Mouse (Mus musculus) gastrocnemius, postnatal 14 days (tissue): ENCODE data around the gene Cnot8. TPM values are rescaled to one million over a fixed set of nuclear protein-coding genes. Genes with fewer than 3 reads are reported as not detected.
A peak's percentile ranks its signal among the peaks of the same experiment; 100 is the strongest.

Source experiments
- DNase-seq: peaks from one replicate; pipeline ENCODE4 v3.0.0; 2021; ENCODE audit warnings: mixed read lengths
- intact Hi-C: fragments of 180-260 bp; cut with DNase I; formaldehyde crosslinking; loops from one replicate; pipeline ENCODE4 v1.15.1; 2025; ENCODE audit warnings: low total_unique reads
- total RNA-seq, 2 experiments: library from RNA; stranded (reverse); gene quantifications; 2 replicates each; pipeline ENCODE4 v1.2.3; 2021

Gene Cnot8
- total RNA-seq, 2 experiments from 2014 or later, result 31.3 to 32.1 TPM

DNA sequence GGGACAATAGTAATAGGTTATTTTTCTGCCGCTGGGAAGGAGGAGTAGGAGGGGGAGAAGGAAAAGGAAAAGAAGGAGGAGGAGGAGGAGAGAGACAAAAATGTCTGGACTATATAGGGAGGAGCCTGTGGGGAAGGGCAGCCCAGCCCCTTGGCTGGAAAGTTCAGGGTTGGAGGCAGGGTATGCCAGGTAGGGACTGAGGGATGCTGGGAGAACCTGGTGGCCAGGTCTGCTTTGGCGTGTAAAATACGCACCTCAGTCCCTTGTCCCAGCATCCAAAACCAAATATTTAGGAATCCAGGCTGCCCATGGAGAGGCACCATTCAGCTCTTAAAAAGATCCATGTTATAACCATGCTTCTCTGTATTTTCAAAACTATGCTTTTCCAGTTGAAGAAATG, 1.8 kb upstream of the Cnot8 start:
- no peak for DNase-seq
- intact Hi-C loops, result loop anchor here (10.0 kb wide), 1 partner anchor 63 kb away; the partner anchor contains the start of gene Gemin5

- intact Hi-C loops, result loop anchor here (10.0 kb wide), 1 partner anchor 62 kb away; the partner anchor contains the start of gene Gemin5
- DNase-seq, result no peak
Measured at GRCm38 (mm10) chr11:58102581-58103343, 1.2 kb upstream of the Cnot8 start.

- DNase-seq, result no peak
- intact Hi-C loops, result loop anchor here (10.0 kb wide), 1 partner anchor 62 kb away; the partner anchor contains the start of gene Gemin5
Measured at GRCm38 (mm10) chr11:58103344-58103653, 654 bp upstream of the Cnot8 start.

GRCm38 (mm10) chr11:58104351-58104791, 418 bp downstream of the Cnot8 start:
- intact Hi-C loops, result loop anchor here (10.0 kb wide), 1 partner anchor 60 kb away; the partner anchor contains the start of gene Gemin5
- no peak for DNase-seq

DNA sequence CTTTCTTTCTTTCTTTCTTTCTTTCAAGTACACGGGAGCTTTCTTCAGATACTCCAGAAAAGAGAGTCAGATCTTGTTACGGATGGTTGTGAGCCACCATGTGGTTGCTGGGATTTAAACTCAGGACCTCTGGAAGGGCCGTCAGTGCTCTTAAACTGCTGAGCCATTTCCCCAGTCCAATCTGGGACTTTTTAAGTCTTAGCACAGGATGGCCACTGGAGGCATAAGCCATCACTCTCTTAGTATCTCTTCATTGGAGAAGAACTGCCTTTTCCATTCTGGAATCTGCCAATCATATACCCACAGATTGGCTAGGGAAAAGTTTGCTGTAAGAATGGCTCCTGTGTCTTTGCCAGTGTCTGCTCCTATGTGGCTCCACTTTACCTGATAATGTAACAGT, 3.1 kb downstream of the Cnot8 start:
- no peak for DNase-seq
- intact Hi-C loops, result loop anchor here (10.0 kb wide), 1 partner anchor 58 kb away; the partner anchor contains the start of gene Gemin5

DNA sequence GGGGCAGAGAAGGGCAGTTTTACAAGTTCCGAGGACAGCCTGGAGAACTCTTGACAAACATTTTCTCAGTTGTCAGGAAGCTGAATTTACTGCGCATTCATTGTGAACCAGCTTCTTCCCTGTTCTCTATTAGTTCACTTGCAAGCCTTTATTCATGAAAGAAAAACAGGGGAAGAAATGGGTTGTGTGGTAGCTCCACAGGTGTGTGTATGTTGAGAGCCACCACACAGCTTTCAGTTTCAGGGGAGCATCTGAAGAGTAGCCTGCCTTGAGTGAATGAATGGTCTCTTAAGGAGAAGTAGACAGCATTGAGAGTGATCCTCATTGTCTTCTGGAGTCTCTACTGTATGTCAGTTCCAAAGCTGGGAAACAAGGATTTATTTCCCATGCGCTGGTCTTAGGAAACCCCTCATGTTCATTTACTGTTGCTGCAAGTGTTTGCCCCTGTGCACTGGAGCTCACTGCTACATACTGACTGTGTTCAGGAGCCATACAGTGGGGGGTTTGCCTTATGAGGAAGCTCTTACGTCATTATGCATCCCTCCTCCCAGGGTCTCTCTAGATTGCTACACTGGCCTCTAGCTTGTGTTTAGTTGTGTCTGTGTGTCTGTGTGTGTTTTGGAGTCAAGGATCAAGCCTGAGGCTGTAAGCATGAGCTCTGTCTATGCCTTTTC, 3.8 kb downstream of the Cnot8 start:
- intact Hi-C loops, result loop anchor here (10.0 kb wide), 1 partner anchor 57 kb away; the partner anchor contains the start of gene Gemin5

GRCm38 (mm10) chr11:58116560-58116959, 12.6 kb downstream of the Cnot8 start:
- intact Hi-C loops, result no loop called here

More for the DNA sequence above, 3.8 kb downstream of the Cnot8 start:
- no peak for DNase-seq

DNA sequence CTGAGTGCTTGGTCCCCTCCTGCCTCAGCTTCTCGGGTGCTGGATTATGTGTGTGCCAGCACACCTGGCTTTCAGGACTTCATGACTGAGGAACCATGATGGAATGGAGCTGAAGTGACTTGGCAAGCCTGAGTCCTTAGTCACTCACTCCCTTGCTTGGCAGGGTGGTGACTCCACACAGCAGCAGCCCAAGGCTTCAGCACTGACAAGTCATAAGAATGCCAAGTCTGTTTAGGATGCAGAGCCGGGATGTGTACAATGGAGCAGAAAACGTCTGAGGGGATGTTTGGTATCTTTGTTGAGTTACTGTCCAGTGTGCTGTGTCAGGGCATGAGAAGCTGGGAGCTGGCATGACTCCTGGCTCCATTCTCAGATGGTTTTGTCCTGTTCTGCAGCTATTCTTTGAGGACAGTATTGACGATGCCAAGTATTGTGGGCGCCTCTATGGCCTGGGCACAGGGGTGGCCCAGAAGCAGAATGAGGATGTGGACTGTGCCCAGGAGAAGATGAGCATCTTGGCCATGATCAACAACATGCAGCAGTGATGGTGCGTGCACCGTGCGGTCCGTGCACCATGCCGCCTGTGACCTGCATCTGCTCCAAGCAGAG, 13.2 kb downstream of the Cnot8 start:
- no peak for DNase-seq
- intact Hi-C loops, result no loop called here

More at GRCm38 (mm10) chr11:58116560-58116959, 12.6 kb downstream of the Cnot8 start:
- no peak for DNase-seq

DNA sequence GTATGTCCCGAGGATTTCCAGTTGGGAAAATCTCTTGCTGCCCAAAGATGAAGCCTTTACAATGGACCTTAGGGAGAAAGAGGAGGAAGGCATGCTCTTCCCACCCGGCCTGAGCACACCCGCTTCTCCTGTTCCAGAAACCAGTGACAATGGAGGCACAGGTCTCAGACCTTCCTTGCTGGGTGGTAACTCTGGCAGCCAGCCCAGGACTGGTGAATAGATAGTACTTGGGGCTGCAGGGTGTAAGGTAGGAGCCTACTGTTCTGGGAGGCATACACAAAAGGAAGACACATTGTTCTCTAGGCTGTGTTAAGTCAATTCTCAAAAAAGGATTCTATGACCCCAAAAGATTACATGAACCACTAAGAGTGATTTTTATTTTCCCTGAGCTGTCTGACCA, 16.7 kb downstream of the Cnot8 start:
- no peak for DNase-seq
- intact Hi-C loops, result no loop called here

DNA sequence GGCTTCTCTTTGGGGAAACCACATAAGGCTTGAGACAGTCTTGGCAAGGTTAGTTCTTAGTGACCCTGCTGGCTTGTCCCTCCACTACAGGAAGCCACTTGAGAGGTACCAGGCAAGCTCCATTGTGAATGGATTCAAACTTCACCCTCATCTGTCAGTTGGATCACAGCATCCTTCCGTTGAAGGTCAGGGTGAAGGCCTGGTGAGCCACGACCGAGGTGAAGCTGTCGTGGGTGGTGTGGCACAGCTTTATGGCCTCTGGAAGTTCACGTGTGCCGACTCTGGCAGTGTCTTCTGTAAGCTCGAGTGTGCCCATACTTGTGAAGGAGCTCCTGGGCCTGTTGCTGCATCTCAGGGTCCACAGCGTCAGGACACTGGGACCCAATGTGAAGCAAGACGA, 17.4 kb downstream of the Cnot8 start:
- DNase-seq, result no peak
- intact Hi-C loops, result no loop called here

GRCm38 (mm10) chr11:58123711-58124110, 19.8 kb downstream of the Cnot8 start:
- DNase-seq, result no peak
- intact Hi-C loops, result no loop called here

GRCm38 (mm10) chr11:58125021-58125420, 21.1 kb downstream of the Cnot8 start:
- intact Hi-C loops, result no loop called here
- DNase-seq, result no peak

- intact Hi-C loops, result no loop called here
- DNase-seq, result peak; percentile 72
Measured at GRCm38 (mm10) chr11:58126397-58127160, 22.6 kb downstream of the Cnot8 start.

GRCm38 (mm10) chr11:58127544-58127943, 23.6 kb downstream of the Cnot8 start:
- no peak for DNase-seq
- intact Hi-C loops, result no loop called here

DNA sequence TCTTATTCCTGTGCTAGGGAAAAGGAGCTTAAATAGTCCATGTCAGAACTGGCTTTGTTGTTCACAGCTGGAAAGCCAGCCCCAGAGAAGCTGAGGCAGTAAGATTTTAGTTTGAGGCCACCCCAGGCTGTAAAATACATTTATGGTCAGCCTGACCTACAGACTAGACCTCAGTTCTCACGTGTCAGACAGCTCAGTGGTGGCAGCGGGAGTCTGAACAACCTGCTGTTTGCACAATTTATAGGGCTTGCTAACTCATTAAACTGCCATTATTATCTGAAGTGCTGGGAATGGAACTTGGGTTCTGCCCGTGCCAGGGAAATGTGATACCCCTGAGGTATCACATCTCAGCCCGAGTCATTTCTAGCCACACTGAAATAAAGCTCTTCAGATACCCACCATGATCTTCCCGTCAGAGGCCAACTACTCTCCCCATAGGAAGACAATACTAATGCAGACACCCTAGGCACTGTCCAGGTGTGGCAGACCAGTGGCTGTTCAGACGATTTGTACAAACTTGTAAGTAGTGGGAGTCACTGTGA, 25.4 kb downstream of the Cnot8 start:
- intact Hi-C loops, result no loop called here
- DNase-seq, result no peak

DNA sequence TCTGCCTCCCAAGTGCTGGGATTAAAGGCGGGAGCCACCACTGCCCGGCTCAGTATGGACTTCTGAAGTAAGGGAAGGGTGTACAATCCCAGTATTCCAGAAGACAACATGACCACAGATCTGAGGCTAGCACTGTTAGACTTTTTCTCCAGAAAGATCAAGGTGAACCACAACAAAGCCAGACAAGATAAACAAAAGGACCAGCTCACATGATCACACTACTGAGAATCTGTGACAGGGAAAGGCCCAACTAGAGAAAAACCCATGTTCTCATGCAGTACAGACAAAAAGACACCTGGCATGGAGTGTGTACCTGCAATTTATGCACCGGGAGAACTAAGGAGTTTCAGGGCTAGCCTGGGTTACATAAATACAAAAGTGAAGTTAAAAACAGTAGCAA, 28.1 kb downstream of the Cnot8 start:
- intact Hi-C loops, result no loop called here
- no peak for DNase-seq

DNA sequence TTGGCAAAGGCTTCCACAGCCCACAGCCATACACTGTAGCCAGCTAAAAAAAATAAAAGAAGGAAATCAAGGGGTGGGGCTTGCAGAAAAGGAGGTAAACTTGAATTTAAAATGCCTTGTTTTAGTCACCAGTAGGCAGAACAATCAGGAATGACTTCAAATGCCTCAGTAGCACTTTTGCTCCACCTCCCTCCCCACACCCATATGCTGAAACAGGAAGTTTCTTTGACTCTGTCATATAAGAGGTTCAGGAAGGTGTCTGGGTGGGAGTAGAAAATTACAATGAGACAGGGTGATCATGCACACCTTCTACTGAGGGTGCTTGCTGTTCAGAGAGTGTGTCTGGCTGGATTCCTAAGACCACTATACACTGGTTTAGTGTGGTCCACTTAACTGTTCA, 30.9 kb downstream of the Cnot8 start:
- intact Hi-C loops, result no loop called here

GRCm38 (mm10) chr11:58135296-58135695, 31.3 kb downstream of the Cnot8 start:
- intact Hi-C loops, result no loop called here

More for the DNA sequence above, 30.9 kb downstream of the Cnot8 start:
- DNase-seq, result no peak

DNA sequence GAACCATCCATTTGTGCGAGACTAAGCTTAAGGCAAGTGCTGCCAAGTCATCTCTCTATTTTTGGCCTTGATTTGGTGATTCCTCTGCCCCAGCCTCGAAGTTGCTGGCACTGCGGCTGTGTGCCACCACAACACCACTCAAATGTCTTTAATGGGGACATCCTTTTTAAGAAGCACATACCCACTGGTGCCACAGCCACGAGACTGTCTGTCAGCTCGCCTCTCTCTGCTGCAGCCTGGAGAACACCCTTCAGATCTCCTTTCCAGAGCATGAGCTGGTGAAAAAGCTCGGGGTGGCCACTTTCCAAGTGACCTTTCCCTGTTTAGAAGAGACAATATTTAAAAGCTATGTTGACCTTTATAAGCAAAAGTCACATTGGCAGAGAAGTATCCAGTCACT, 32.7 kb downstream of the Cnot8 start:
- intact Hi-C loops, result no loop called here
- DNase-seq, result no peak

More at GRCm38 (mm10) chr11:58135296-58135695, 31.3 kb downstream of the Cnot8 start:
- DNase-seq, result no peak
